ENCODE assay signal across 8 mouse cellular contexts in the genomic region with DNA sequence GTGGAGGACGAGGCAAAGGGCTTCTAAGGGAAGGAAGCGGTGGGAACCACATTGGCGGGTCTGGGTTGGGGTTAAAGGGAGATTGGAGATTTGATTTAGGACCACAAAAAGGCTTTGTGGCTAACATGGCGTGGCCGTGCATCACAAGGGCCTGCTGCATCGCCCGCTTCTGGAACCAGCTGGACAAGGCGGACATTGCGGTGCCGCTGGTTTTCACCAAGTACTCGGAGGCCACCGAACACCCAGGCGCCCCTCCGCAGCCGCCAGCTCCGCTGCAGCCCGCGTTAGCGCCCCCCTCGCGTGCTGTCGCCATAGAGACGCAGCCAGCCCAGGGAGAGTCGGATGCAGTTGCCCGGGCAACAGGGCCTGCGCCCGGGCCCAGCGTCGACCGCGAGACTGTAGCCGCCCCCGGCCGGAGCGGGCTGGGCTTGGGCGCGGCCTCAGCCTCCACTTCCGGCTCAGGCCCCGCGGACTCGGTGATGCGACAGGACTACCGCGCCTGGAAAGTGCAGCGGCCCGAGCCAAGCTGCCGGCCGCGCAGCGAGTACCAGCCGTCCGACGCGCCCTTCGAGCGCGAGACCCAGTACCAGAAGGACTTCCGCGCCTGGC. TPM values are rescaled to one million over a fixed set of nuclear protein-coding genes. Genes with fewer than 3 reads are reported as not detected.
DNase-seq lines count a peak whose midpoint lies in the region; ATAC-seq and TF ChIP-seq lines count a peak whose summit lies in the region.

No protein-coding gene starts in this region.

- ATAC-seq in intestine, postnatal 0 days = peak; percentile 32
- ATAC-seq in midbrain, embryonic 14.5 days (ENCODE audit: low FRiP score, low TSS enrichment) = peak; percentile 89

- no peaks in the 10 kb centered on the region for H3K9me3 ChIP-seq in intestine, postnatal 0 days (ENCODE audit: control insufficient read depth)
- H3K9me3 ChIP-seq in limb, embryonic 10.5 days (replicated peaks) = no peaks in the 10 kb centered on the region
- no peaks in the 10 kb centered on the region for H3K9me3 ChIP-seq in midbrain, embryonic 14.5 days (ENCODE audit: control insufficient read depth, low read length)

- peak; percentile 14 for DNase-seq in thymus, adult 2 months
- DNase-seq in thymus, adult 18-20 months = no peak
- peak; percentile 67 for DNase-seq in embryo, embryonic 11.5 days (ENCODE audit: low read depth, low spot score)
- DNase-seq in gastrocnemius, postnatal 4 days (ENCODE audit: low spot score in 2 of 2) = peak; percentile 59 to 62
- peak; percentile 87 for DNase-seq in limb, embryonic 10.5 days (ENCODE audit: low spot score)
- DNase-seq in midbrain, embryonic 14.5 days = peak; percentile 95
- peak; percentile 70 for DNase-seq in testis, postnatal 10 days (ENCODE audit: low spot score)

- TF ChIP-seq CTCF in thymus, adult 2 months (IDR thresholded peaks at IDR 0.05; ENCODE audit: borderline replicate concordance, control insufficient read depth, extremely low read depth, insufficient read depth, low read length, poor library complexity) = no peak
- TF ChIP-seq CTCF in intestine, postnatal 0 days (IDR thresholded peaks at IDR 0.05; ENCODE audit: low read depth) = no peak

- WGBS in thymus, adult 2 months = under 1% methylated on average over 59 of the region's 59 CpGs
- WGBS in intestine, postnatal 0 days = under 1% methylated on average over 59 of the region's 59 CpGs
- WGBS in limb, embryonic 10.5 days = under 1% methylated on average over 59 of the region's 59 CpGs
- under 1% methylated on average over 59 of the region's 59 CpGs for WGBS in midbrain, embryonic 14.5 days

- no peaks in the 10 kb centered on the region for H3K36me3 ChIP-seq in thymus, adult 2 months (ENCODE audit: control insufficient read depth, insufficient read depth, low read length)
- H3K36me3 ChIP-seq in intestine, postnatal 0 days (ENCODE audit: control insufficient read depth, insufficient read depth) = no peaks in the 10 kb centered on the region
- H3K36me3 ChIP-seq in limb, embryonic 10.5 days = no peaks in the 10 kb centered on the region
- 0 out of 2 replicates have a peak, but pooled peaks cover 4% of the 10 kb centered on the region for H3K36me3 ChIP-seq in midbrain, embryonic 14.5 days (ENCODE audit: control insufficient read depth, insufficient read depth, low read length)

- H3K4me2 ChIP-seq in intestine, postnatal 0 days (replicated peaks; ENCODE audit: low read depth) = peak overlapping the region; percentile 68
- H3K4me2 ChIP-seq in midbrain, embryonic 14.5 days (ENCODE audit: low read length) = peak overlapping the region; percentile 97

- no peak overlapping the region for H3K27ac ChIP-seq in thymus, adult 2 months (ENCODE audit: control insufficient read depth, insufficient read depth, low read length)
- no peak overlapping the region for H3K27ac ChIP-seq in intestine, postnatal 0 days (ENCODE audit: low read depth, low read length)
- peak overlapping the region; percentile 73 for H3K27ac ChIP-seq in limb, embryonic 10.5 days
- peak overlapping the region; percentile 98 for H3K27ac ChIP-seq in midbrain, embryonic 14.5 days (replicated peaks; ENCODE audit: low read depth, low read length)

- H3K9ac ChIP-seq in intestine, postnatal 0 days (ENCODE audit: low read depth, low read length) = no peak overlapping the region
- H3K9ac ChIP-seq in midbrain, embryonic 14.5 days (replicated peaks; ENCODE audit: low read length) = peak overlapping the region; percentile 79

- H3K4me3 ChIP-seq in thymus, adult 2 months (ENCODE audit: control insufficient read depth, insufficient read depth, low read length) = no peak overlapping the region; the same call in 1 of the 2 replicates
- H3K4me3 ChIP-seq in intestine, postnatal 0 days (ENCODE audit: low read depth, low read length) = peak overlapping the region; percentile 46
- peak overlapping the region; percentile 72 for H3K4me3 ChIP-seq in limb, embryonic 10.5 days
- peak overlapping the region; percentile 84 for H3K4me3 ChIP-seq in midbrain, embryonic 14.5 days (replicated peaks; ENCODE audit: low read depth, low read length)

- 0 out of 2 replicates have a peak, but pooled peaks cover 3% of the 10 kb centered on the region for H3K4me1 ChIP-seq in thymus, adult 2 months (replicated peaks; ENCODE audit: control insufficient read depth, insufficient read depth, low read length)
- H3K4me1 ChIP-seq in intestine, postnatal 0 days (replicated peaks; ENCODE audit: control insufficient read depth, insufficient read depth, low read length) = no peaks in the 10 kb centered on the region; the same call in 1 of the 2 replicates
- H3K4me1 ChIP-seq in limb, embryonic 10.5 days = peaks cover 32% of the 10 kb centered on the region
- peaks cover 37% of the 10 kb centered on the region for H3K4me1 ChIP-seq in midbrain, embryonic 14.5 days (ENCODE audit: control insufficient read depth, insufficient read depth, low read length)

- TF ChIP-seq POLR2A in thymus, adult 2 months (IDR thresholded peaks at IDR 0.05; ENCODE audit: control insufficient read depth, extremely low read depth, insufficient read depth, low read length, poor library complexity) = no peak

- peaks cover 8% of the 10 kb centered on the region for H3K27me3 ChIP-seq in thymus, adult 2 months (ENCODE audit: control insufficient read depth, insufficient read depth, low read length)
- peaks cover 48% of the 10 kb centered on the region for H3K27me3 ChIP-seq in intestine, postnatal 0 days (replicated peaks; ENCODE audit: control insufficient read depth, insufficient read depth, low read length)
- H3K27me3 ChIP-seq in limb, embryonic 10.5 days (ENCODE audit: low read depth, poor library complexity, severe bottlenecking) = peaks cover 80% of the 10 kb centered on the region
- no peaks in the 10 kb centered on the region for H3K27me3 ChIP-seq in midbrain, embryonic 14.5 days (ENCODE audit: control insufficient read depth, insufficient read depth, low read length)

RNA-seq across cellular contexts. Expression of a gene that starts 0.8 kb away (rescaled TPM):
- 0.96 and 1.3 TPM in 2 replicates for polyA plus RNA-seq in thymus, adult 2 months (2012; rRNA removed)
- 10 to 100 TPM in 1 of 2 experiments, 1 to 10 TPM in 1; 8.3 to 11.5 TPM for total RNA-seq in gastrocnemius, postnatal 4 days (2021)
- 3.7 and 4.1 TPM in 2 replicates for polyA plus RNA-seq in intestine, postnatal 0 days (2015; fragmentation: Nextera tagmentation; extraction: Ambion mirVana)
- polyA plus RNA-seq in limb, embryonic 10.5 days (2016; fragmentation: Nextera tagmentation; extraction: Ambion mirVana) = 3.1 and 5.4 TPM in 2 replicates
- polyA plus RNA-seq in midbrain, embryonic 14.5 days (2014; fragmentation: Nextera tagmentation; extraction: Ambion mirVana) = 94.4 and 102 TPM in 2 replicates

RNA-seq across cellular contexts. Expression of a gene that starts 29.6 kb away (rescaled TPM):
- 0.32 and 0.61 TPM in 2 replicates for polyA plus RNA-seq in thymus, adult 2 months (2012; rRNA removed)
- total RNA-seq in gastrocnemius, postnatal 4 days (2021) = under 1 TPM; 0.15 to 0.16 TPM
- polyA plus RNA-seq in intestine, postnatal 0 days (2015; fragmentation: Nextera tagmentation; extraction: Ambion mirVana) = 362 and 402 TPM in 2 replicates
- polyA plus RNA-seq in limb, embryonic 10.5 days (2016; fragmentation: Nextera tagmentation; extraction: Ambion mirVana) = 78.6 and 124 TPM in 2 replicates
- polyA plus RNA-seq in midbrain, embryonic 14.5 days (2014; fragmentation: Nextera tagmentation; extraction: Ambion mirVana) = 1.4 and 2.1 TPM in 2 replicates

Comparison
In these comparisons a context has a peak if more than half of its experiments do, and no peak if none do; other contexts are left out.
1. DNase-seq: peak in thymus, adult 2 months (single experiment), embryo, embryonic 11.5 days (single experiment), gastrocnemius, postnatal 4 days (2 of 2), limb, embryonic 10.5 days (single experiment), midbrain, embryonic 14.5 days (single experiment) and testis, postnatal 10 days (single experiment); none in thymus, adult 18-20 months (0 of 2).
2. H3K27ac ChIP-seq: peak in limb, embryonic 10.5 days (single experiment) and midbrain, embryonic 14.5 days (single experiment); none in thymus, adult 2 months (single experiment) and intestine, postnatal 0 days (single experiment).
3. RNA of a gene that starts 0.8 kb away (polyA plus RNA-seq): 94.4 to 102 TPM in midbrain, embryonic 14.5 days; 3.1 to 5.4 TPM in limb, embryonic 10.5 days, 3.7 to 4.1 TPM in intestine, postnatal 0 days and 0.96 to 1.3 TPM in thymus, adult 2 months; every median in the first group is over 10 times any median in the second.
4. RNA of a gene that starts 29.6 kb away (polyA plus RNA-seq): 362 to 402 TPM in intestine, postnatal 0 days and 78.6 to 124 TPM in limb, embryonic 10.5 days; 1.4 to 2.1 TPM in midbrain, embryonic 14.5 days and 0.32 to 0.61 TPM in thymus, adult 2 months; every median in the first group is over 10 times any median in the second.